Mouse (Mus musculus) heart, adult 2 months (tissue): Measurements from ENCODE around the gene Arhgap23.

Experiments used
- CTCF ChIP-seq: fragments of 200-600 bp; IDR thresholded peaks from 2 replicates; pipeline ENCODE4 v1.8.1; 2022; ENCODE audit warnings: antibody characterized with exemption, mild to moderate bottlenecking, moderate library complexity
- POLR2A ChIP-seq: fragments of 200-500 bp; IDR thresholded peaks from 2 replicates; pipeline ENCODE4 v1.6.1; 2011; ENCODE audit warnings: mild to moderate bottlenecking, low read depth, low read length, control low read depth; ENCODE audit not compliant: insufficient read depth

GRCm38 (mm10) chr11:97547957-97548706 is 132.8 kb downstream of the Arhgap23 start:
- no peak for TF ChIP-seq CTCF
- no peak for TF ChIP-seq POLR2A
